Mouse (Mus musculus): ENCODE results near the gene Stk17b.

Gene Stk17b

DNA sequence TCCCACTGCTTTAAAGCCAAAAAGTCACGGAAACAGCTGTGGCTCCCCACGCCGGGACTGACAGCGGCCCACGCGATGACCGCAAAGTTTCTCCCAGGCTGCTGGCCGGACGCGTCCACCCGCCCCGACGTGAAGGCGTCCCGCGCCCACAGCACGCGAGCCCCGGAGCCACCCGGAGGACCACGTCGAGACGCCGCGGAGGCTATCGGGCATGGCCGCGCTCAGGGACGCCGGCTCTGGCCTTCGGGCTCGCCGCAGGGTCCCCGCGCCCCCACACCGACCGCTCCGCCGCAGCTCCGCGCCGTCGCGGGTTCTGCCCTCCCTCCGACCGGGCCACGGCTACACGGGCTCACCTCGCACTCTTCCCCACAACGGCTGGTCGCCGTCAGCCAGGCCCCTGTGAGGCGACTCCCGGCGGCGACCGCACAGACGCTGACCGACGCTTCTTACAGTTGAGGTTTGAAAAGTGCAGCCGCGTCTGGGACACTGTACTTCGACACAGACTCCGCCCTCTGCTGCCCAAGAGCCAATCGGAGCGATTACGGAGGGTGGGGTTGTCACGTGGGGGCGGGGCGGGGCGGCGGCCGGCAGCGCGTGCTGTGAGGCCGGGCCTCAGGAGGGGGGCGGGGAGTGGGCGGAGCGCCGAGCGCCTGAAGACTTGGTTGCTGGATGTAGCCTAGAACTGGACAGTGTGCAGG lies at the start of gene Stk17b:
Gene Stk17b (minus strand): TSS at position 504 of the 698 bp plus-strand sequence.
- peak; percentile 67 for DNase-seq

DNA sequence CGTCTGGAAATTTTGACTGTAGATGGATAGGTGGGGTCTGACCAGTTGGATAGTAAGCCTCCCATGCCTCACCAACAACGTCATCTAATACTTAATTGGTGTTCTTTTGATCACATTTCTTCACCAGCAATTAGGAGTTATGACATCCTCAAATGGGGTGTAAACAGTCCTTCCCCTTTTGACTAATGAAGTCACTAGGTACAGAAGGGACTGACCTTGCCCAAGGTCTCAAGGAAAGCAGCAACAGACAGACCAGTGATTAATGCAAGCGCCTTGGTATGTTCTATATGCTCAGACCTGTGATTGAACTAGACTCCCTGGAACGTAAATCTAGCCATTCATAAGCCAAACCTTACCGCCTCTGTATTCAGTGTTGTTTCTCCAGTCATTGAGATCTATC lies 45.3 kb upstream of the Stk17b start:
- DNase-seq = no peak

DNA sequence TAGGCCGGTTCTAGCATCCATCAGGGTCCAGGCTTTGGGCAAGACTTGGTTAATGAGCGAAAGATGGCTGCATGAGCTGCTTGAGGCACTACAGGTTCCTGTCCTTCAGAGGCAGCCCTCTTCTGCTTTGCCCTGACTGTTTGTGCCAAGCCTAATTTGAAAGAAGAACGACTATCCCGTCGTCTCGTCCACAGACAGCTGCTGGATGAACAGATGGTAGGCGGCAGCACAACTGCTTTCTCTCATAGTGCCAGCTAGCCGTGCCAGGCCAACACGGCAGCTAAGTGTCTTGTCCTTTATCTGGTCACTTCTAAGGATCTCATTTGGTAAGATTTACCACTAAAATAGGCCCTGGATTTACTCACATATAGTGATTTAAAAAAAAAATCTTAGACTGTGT lies 44.1 kb upstream of the Stk17b start:
- no peak for DNase-seq

DNA sequence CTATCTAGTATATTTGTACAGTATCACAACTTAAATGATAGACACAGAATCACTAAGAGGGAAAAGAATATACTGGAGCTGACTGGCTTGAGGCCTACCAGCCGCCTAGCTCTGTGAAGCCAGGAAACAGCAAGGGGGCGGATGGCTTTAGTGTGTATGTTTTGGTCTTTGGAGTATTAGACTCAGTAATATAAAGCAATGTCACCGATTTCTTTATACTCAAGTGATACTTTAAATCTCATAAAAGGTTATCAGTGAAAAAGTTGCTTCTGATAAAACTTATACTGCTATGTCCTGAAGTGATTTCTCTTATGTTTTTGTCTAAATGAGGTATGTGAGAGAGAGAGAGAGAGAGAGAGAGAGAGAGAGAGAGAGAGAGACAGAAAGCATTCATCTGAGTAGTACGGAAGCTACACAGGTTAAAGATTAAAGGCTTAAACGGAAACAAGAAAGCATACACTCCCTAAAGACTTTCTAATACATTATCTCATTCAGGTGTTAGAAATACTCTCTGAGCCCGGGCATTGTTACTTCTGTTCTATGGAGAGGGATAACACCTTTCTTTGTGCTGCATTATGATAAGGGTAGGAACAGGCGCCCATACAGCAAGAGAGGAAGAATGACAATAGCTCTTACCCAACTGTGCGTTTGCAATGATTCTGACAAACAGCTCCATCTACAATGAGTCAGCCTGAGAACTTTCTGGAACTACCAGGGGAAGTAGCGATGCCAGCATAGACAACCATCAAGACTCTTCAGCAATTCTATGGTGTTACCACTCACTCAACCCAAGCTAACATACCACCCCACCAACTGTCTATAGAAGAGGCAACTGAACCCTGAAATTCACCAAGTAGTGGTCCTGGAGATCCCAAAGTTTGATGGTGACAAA lies 39.7 kb upstream of the Stk17b start:
- no peak for DNase-seq

GRCm38 (mm10) chr1:53823687-53824445 lies 38.8 kb upstream of the Stk17b start:
- DNase-seq = peak; percentile 6

DNA sequence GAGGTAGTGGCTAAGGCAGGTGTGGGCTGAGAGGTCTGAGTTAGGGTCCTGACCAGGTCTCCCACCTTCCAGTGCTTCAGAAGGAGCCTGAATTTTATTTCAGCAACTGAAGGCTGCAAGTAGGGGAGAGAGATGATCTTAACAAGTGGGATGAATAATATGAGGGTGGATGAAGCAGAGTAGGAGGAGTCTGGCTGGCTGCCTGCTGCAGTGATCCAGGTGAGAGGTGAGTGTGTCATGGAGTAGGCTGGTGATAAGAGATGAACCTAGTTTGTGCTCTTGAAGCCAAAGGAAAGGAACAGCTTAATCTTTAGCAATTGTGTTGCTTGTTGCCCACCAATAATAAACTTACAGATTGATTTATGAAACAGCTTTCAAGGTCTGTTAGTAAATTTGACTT lies 37.0 kb upstream of the Stk17b start:
- no peak for DNase-seq

DNA sequence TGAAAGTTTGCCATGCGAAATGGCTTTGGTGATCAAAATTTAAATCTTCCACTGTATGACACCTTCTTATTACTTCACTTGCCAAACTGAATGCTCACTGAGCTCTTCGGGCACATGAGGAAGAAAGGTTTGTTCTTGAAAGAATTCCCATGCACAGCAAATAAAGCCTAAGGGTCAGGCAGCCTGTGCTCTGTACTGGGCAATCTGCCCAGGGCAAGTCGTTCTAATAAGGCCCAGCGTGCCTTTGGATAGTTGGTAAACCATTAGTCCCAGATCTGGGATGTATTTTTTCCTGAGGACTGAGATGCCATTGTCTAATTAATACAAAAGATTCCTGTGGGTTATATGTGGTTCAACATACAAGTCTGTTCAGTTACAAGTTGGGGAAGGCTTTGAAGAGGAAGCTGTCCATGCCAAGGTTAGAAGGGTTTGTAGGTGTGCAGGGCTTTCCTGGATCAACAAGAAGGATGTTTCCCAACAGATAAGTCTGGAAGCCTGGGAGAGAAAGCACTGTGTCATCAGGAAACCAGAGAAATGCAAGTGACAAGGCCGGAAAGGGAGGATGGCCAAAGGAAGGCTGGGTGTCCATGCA lies 35.1 kb upstream of the Stk17b start:
- no peak for DNase-seq

GRCm38 (mm10) chr1:53818072-53818862 lies 33.2 kb upstream of the Stk17b start:
- DNase-seq = no peak

GRCm38 (mm10) chr1:53816353-53816752 lies 31.3 kb upstream of the Stk17b start:
- DNase-seq = no peak

DNA sequence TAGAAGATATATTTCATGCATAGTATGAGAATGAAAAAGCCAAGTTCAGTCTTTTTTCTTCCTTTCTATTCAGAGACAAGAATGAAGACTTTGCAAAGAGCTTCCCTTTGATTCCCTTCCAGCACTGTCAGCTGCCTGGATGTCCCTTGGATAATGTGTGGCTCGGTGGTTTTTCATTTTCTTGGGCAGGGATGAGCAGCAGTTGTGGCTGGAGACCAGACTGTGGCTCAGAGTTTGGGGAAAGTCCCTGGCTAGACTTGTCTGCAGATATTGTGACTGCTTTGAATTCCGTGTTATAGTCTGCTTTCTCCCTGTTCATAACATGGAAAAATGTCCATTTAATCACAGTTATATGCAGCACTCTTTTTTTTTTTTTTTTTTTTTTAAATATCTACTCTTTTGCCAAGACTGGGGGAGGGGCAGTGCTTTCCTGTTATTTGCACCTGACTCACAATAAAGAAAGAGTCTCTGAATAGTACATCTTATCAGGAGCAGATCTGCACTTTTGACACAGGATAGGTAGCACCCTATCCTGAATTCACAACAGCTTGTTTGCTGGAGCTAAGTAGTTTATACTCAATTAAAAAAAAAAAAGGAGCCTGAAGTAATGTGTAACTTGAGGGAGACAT lies 29.2 kb upstream of the Stk17b start:
- DNase-seq = no peak

- DNase-seq = no peak
Measured at GRCm38 (mm10) chr1:53811919-53812318, 26.9 kb upstream of the Stk17b start.

GRCm38 (mm10) chr1:53808229-53808628 lies 23.2 kb upstream of the Stk17b start:
- DNase-seq = no peak

GRCm38 (mm10) chr1:53797811-53798210 lies 12.8 kb upstream of the Stk17b start:
- no peak for DNase-seq

DNA sequence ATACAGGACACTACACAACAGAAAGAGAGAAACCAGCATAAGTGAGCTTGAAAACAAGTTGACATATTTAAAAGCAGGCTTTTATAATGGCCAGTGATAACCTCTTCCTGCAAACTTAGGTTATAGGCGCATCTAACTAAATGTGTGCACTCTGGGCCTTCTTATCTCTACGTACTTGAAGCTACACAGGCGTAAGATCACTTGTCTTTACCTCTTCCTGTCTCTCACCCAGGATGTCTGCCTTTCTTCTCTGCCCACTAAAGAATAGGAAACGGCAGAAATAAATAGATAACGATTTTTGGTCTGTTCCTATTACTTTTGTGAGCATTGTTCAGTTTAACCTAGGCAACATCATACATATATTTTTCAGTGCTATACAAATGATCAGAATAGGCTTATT lies 12.1 kb upstream of the Stk17b start:
- no peak for DNase-seq

GRCm38 (mm10) chr1:53796271-53796670 lies 11.2 kb upstream of the Stk17b start:
- DNase-seq = no peak

DNA sequence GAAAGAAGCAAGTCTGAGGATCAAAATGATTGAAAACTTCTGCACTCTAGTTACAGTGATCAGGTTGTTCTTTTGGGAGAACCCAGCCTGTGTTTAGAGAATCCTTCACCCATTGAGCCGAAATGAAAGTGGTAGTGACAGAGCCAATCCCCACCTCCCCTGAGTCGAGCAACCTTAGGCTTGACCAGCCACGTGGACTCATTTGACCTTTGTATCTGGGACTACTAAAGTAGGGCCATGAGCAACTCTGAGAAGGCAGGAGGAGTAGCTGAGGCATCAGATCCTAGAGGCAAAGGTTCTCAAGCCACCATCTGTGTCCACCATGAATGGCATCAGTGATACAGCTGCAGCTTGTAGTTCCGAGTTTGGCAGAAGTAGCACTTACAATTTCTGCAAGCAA lies 10.6 kb upstream of the Stk17b start:
- DNase-seq = no peak

- DNase-seq = no peak
Measured at GRCm38 (mm10) chr1:53795081-53795480, 10.1 kb upstream of the Stk17b start.

DNA sequence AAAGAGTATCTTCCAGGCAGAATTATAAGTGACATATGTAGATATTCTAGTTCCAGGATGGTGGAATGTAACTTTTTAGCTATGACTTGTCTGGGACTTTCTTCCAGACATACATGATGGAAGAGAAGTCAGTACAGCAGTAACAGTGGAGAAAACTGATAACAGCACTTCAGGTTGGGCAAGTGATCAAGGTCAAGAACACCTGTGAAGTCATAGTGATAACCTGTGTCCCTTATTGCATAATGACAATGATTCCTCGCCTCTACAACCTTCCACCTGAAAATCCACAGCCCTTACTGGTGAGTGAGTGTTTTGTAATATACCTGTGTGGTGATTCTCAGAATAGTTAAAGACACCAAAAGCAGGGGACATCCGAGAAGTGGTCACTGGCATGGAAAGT lies 9.3 kb upstream of the Stk17b start:
- DNase-seq = no peak

- DNase-seq = no peak
Measured at GRCm38 (mm10) chr1:53791343-53791742, 6.3 kb upstream of the Stk17b start.

DNA sequence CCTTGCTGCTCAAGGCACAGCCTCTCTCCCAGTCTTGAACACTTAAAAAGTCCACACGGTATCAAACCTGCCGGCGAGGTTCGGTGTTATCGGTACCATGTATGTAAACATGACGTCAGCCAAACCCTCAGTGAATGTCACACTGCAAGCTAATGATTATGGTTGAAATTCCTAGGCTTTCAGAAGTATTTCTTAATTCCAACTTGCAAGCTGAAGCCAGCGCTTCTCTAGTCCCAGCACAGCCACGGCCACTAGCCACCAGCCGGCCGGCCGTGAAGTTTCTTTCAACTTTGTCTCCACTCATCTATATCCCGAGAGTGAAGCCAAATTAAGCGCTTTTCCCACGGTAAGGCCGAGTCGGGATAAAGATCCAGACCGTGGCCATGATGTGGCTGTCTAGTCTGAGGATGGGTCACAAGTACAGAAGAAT lies 718 bp downstream of the Stk17b start:
- DNase-seq = no peak

GRCm38 (mm10) chr1:53782956-53783355 lies 2.1 kb downstream of the Stk17b start:
- DNase-seq = no peak

- no peak for DNase-seq
Measured at GRCm38 (mm10) chr1:53782079-53782478, 2.9 kb downstream of the Stk17b start.
